ENCODE assay signal across 11 mouse cellular contexts in the genomic region with DNA sequence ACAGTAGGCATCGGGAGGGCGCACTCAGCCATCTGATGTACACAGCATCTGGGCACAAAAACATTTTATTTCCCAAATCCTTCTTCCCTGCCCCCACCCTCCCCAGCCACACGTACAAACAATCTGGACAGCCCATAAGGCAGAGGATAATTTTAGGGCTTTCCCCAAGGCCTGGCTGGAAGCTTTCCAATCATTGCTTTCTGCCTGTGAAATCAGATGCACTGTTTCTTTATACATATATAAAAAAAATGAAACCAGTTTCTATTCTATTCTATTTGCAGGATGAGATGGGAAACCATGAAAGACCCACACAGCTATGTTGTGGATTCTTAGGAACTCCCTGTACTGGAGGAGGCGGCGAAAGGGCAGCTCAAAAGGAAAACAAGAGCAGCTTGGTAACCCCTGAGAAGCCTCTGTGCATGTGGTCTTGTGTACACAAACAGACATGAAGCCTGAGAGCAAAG. TPM values are rescaled to one million over a fixed set of nuclear protein-coding genes. Genes with fewer than 3 reads are reported as not detected.
DNase-seq lines count a peak whose midpoint lies in the region; ATAC-seq lines count a peak whose summit lies in the region.
"Had no signal": no experiment of that assay in that cellular context is flagged by ENCODE, and none has a peak within 500 bp of the region (broad histone marks: within the 10 kb centered on the region; RNA-seq: fewer than 3 reads in every experiment).

No protein-coding gene starts in this region.

- no peaks in the 10 kb centered on the region for H3K27me3 ChIP-seq in lung, embryonic 15.5 days
- H3K27me3 ChIP-seq: heart, embryonic 13.5 days; limb, embryonic 13.5 days had no signal

- 0 out of 2 replicates have a peak, but pooled peaks have one; percentile 19 for ATAC-seq in lung, embryonic 15.5 days (ENCODE audit: borderline replicate concordance, extremely low read depth, low FRiP score, low TSS enrichment)

- H3K9me3 ChIP-seq in lung, embryonic 15.5 days: no peaks in the 10 kb centered on the region
- H3K9me3 ChIP-seq: heart, embryonic 13.5 days; limb, embryonic 13.5 days had no signal

- intact Hi-C loops in left cerebral cortex, postnatal 36 days (cut with DNase I): loop anchor here (10.0 kb wide), 3 partner anchors 179 to 461 kb away; no protein-coding TSS in a partner anchor
- intact Hi-C loops in gastrocnemius, postnatal 14 days (cut with DNase I; ENCODE audit: low total_unique reads): no loop called here

- 36% methylated on average over 5 of the region's 5 CpGs for WGBS in lung, embryonic 15.5 days

- 0 out of 2 replicates have a peak overlapping the region, but pooled peaks have one; percentile 2 for H3K4me2 ChIP-seq in lung, embryonic 15.5 days
- H3K4me2 ChIP-seq: heart, embryonic 13.5 days; limb, embryonic 13.5 days had no signal

- H3K27ac ChIP-seq in lung, embryonic 15.5 days: peak overlapping the region; percentile 9; the same call in 1 of the 2 replicates
- H3K27ac ChIP-seq: heart, embryonic 13.5 days; limb, embryonic 13.5 days had no signal

- no peak overlapping the region for H3K4me3 ChIP-seq in lung, embryonic 15.5 days
- H3K4me3 ChIP-seq: heart, embryonic 13.5 days; limb, embryonic 13.5 days had no signal

- no peaks in the 10 kb centered on the region for H3K36me3 ChIP-seq in lung, embryonic 15.5 days
- H3K36me3 ChIP-seq: heart, embryonic 13.5 days; limb, embryonic 13.5 days had no signal

- H3K4me1 ChIP-seq in lung, embryonic 15.5 days: peaks cover 9% of the 10 kb centered on the region; the same call in 1 of the 2 replicates

- DNase-seq in lung, postnatal 25 days (ENCODE audit: low spot score): no peak
- DNase-seq in frontal cortex, adult 2 months (ENCODE audit: extremely low spot score in 1 of 2, low spot score in 1 of 2): peak; percentile 70 to 82
- peak; percentile 56 to 59 for DNase-seq in left cerebral cortex, postnatal 36 days (ENCODE audit: low spot score in 2 of 2)
- DNase-seq in right cerebral cortex, postnatal 4 days: peak; percentile 70
- no peak for DNase-seq in testis, postnatal 14 days (ENCODE audit: low spot score)
- no peak for DNase-seq in gastrocnemius, postnatal 14 days
- no peak for DNase-seq in B cell, adult 2 months
- DNase-seq: thymus, adult 18-20 months had no signal

- no peak overlapping the region for H3K9ac ChIP-seq in lung, embryonic 15.5 days
- H3K9ac ChIP-seq: heart, embryonic 13.5 days; limb, embryonic 13.5 days had no signal

RNA-seq across cellular contexts. Expression of a gene that starts 13.6 kb away (rescaled TPM):
- 14.9 and 16.3 TPM in 2 replicates for polyA plus RNA-seq in lung, embryonic 15.5 days (2015; fragmentation: Nextera tagmentation; extraction: Ambion mirVana)
- polyA plus RNA-seq in frontal cortex, adult 2 months (2012; rRNA removed): 45.0 and 52.1 TPM in 2 replicates
- total RNA-seq in left cerebral cortex, postnatal 36 days (2021): 10 to 100 TPM; 85.1 to 90.1 TPM
- 1 to 10 TPM; 1.2 to 1.7 TPM for total RNA-seq in gastrocnemius, postnatal 14 days (2021)

Comparison
In these comparisons a context has a peak if more than half of its experiments do, and no peak if none do; other contexts are left out.
1. DNase-seq: peak in frontal cortex, adult 2 months (2 of 2), left cerebral cortex, postnatal 36 days (2 of 2) and right cerebral cortex, postnatal 4 days (single experiment); none in lung, postnatal 25 days (single experiment), testis, postnatal 14 days (single experiment), gastrocnemius, postnatal 14 days (single experiment) and B cell, adult 2 months (0 of 2).
2. RNA of a gene that starts 13.6 kb away (total RNA-seq): 85.1 to 90.1 TPM in left cerebral cortex, postnatal 36 days; 1.2 to 1.7 TPM in gastrocnemius, postnatal 14 days; every median in the first group is over 10 times any median in the second.